Mouse (Mus musculus) kidney, postnatal 0 days (tissue): ENCODE measurements around the gene Gm28635. TPM values are rescaled to one million over a fixed set of nuclear protein-coding genes. Genes with fewer than 3 reads are reported as not detected.
A peak's percentile ranks its signal among the peaks of the same experiment; 100 is the strongest.

Experiments used
- ATAC-seq: fragments of 200-750 bp; cut with Nextera tagmentation; replicated peaks from 2 replicates; pipeline ENCODE4 v1.8.0; 2017; ENCODE audit warnings: low read depth, moderate number of reproducible peaks, moderate TSS enrichment, moderate library complexity; ENCODE audit not compliant: low FRiP score
- DNase-seq: peaks from one replicate; pipeline ENCODE4 v3.0.0-alpha.2; 2016; ENCODE audit warnings: low spot score
- H3K27ac ChIP-seq: fragments of 300-500 bp; sonication (generic); 2 replicates; pipeline ENCODE4 v1.5.1; 2014; ENCODE audit warnings: mild to moderate bottlenecking
- H3K27me3 ChIP-seq: fragments of 300-500 bp; sonication (generic); 2 replicates; pipeline ENCODE4 v1.6.1; 2014; ENCODE audit warnings: low read length, mixed read lengths; ENCODE audit not compliant: insufficient read depth
- H3K36me3 ChIP-seq: fragments of 300-500 bp; sonication (generic); 2 replicates; pipeline ENCODE4 v1.6.1; 2014; ENCODE audit warnings: low read length, mixed read lengths; ENCODE audit not compliant: insufficient read depth
- H3K4me1 ChIP-seq: fragments of 300-500 bp; sonication (generic); replicated peaks from 2 replicates; pipeline ENCODE4 v1.6.1; 2014; ENCODE audit warnings: antibody characterized with exemption, low read length, mixed read lengths; ENCODE audit not compliant: insufficient read depth
- H3K4me2 ChIP-seq: fragments of 300-500 bp; sonication (generic); 2 replicates; pipeline ENCODE4 v1.6.1; 2014; ENCODE audit warnings: mild to moderate bottlenecking, low read length, moderate library complexity, mixed read lengths
- H3K4me3 ChIP-seq: fragments of 300-500 bp; sonication (generic); replicated peaks from 2 replicates; pipeline ENCODE4 v1.5.1; 2014; ENCODE audit warnings: low read depth, low read length
- H3K9ac ChIP-seq: fragments of 300-500 bp; sonication (generic); 2 replicates; pipeline ENCODE4 v1.6.1; 2014; ENCODE audit warnings: low read depth, low read length
- H3K9me3 ChIP-seq: fragments of 300-500 bp; sonication (generic); replicated peaks from 2 replicates; pipeline ENCODE4 v1.6.1; 2016; ENCODE audit warnings: low read length, inconsistent platforms, mixed read lengths
- CTCF ChIP-seq: IDR thresholded peaks from 2 replicates; pipeline ENCODE4 v1.5.1; 2016; ENCODE audit warnings: antibody characterized with exemption, low read depth, mild to moderate bottlenecking, moderate library complexity
- WGBS: fragments of 180-500 bp; shearing (Covaris S2); extraction: QIAGEN DNeasy Blood & Tissue Kit; methylation state at CpG from one replicate; pipeline ENCODE4 v1.1.7; 2014; 5-methylcytosine and 5-hydroxymethylcytosine counted together
- polyA plus RNA-seq: library from polyadenylated mRNA; unstranded; fragments of >200 nt; fragmentation: Nextera tagmentation; extraction: Ambion mirVana; gene quantifications from 2 replicates; pipeline ENCODE4 v1.2.1, GENCODE M21; 2015

The Gm28635 gene
- polyA plus RNA-seq, 1 experiment from 2014 or later = not detected

GRCm38 (mm10) chr2:84655864-84656263 is 22.0 kb downstream of the Gm28635 start:
- Histone ChIP-seq H3K4me2 (no peak overlapping the region), H3K4me3 (no peak overlapping the region), H3K9me3 (no peaks in the 10 kb centered on the region), H3K9ac (no peak overlapping the region), H3K36me3 (no peaks in the 10 kb centered on the region), H3K4me1 (no peaks in the 10 kb centered on the region), H3K27ac (no peak overlapping the region), H3K27me3 (no peaks in the 10 kb centered on the region)
- 79% methylated on average over 1 of the region's 1 CpGs for WGBS
- ATAC-seq (no peak), DNase-seq (no peak)
- no peak for TF ChIP-seq CTCF

GRCm38 (mm10) chr2:84653354-84653753 is 24.5 kb downstream of the Gm28635 start:
- H3K4me1 ChIP-seq = no peaks in the 10 kb centered on the region
- H3K4me2 ChIP-seq = no peak overlapping the region
- no peak for DNase-seq
- no peak for ATAC-seq
- no peaks in the 10 kb centered on the region for H3K36me3 ChIP-seq
- H3K4me3 ChIP-seq = no peak overlapping the region
- H3K27ac ChIP-seq = no peak overlapping the region
- no peaks in the 10 kb centered on the region for H3K27me3 ChIP-seq
- no peaks in the 10 kb centered on the region for H3K9me3 ChIP-seq
- H3K9ac ChIP-seq = no peak overlapping the region
- peak; percentile 60 for TF ChIP-seq CTCF

GRCm38 (mm10) chr2:84650464-84651195 is 27.2 kb downstream of the Gm28635 start, which contains the start of gene Ctnnd1:
Gene Ctnnd1, minus strand, starts transcription at chr2:84650765.
- under 1% methylated on average over 15 of the region's 15 CpGs for WGBS

GRCm38 (mm10) chr2:84649674-84650073 is 28.2 kb downstream of the Gm28635 start:
- peak overlapping the region; percentile 99 for H3K27ac ChIP-seq
- TF ChIP-seq CTCF = no peak
- peaks cover 4% of the 10 kb centered on the region; the same call in 1 of the 2 replicates for H3K4me1 ChIP-seq
- ATAC-seq (no peak), DNase-seq (no peak)
- no peaks in the 10 kb centered on the region for H3K27me3 ChIP-seq
- H3K36me3 ChIP-seq = no peaks in the 10 kb centered on the region
- H3K9ac ChIP-seq = peak overlapping the region; percentile 86
- peak overlapping the region; percentile 53 for H3K4me2 ChIP-seq
- H3K4me3 ChIP-seq = peak overlapping the region; percentile 76
- whole genome bisulfite sequencing = 0% methylated on average over 10 of the region's 10 CpGs
- no peaks in the 10 kb centered on the region for H3K9me3 ChIP-seq

More at GRCm38 (mm10) chr2:84650464-84651195, 27.2 kb downstream of the Gm28635 start, which contains the start of gene Ctnnd1:
- TF ChIP-seq CTCF = no peak
- Histone ChIP-seq H3K9me3 (no peaks in the 10 kb centered on the region), H3K4me3 (peak within 1 kb of the TSS; percentile 76), H3K27ac (peak within 1 kb of the TSS; percentile 99), H3K9ac (peak within 1 kb of the TSS; percentile 86), H3K4me1 (peaks cover 4% of the 10 kb centered on the region; the same call in 1 of the 2 replicates), H3K4me2 (peak within 1 kb of the TSS; percentile 72), H3K27me3 (no peaks in the 10 kb centered on the region), H3K36me3 (no peaks in the 10 kb centered on the region)
- peak; percentile 99 for DNase-seq
- peak; percentile 98 for ATAC-seq

- Histone ChIP-seq H3K9ac (peak overlapping the region; percentile 13; the same call in 1 of the 2 replicates), H3K4me2 (peak overlapping the region; percentile 53), H3K9me3 (no peaks in the 10 kb centered on the region), H3K27ac (no peak overlapping the region), H3K36me3 (no peaks in the 10 kb centered on the region), H3K4me1 (peaks cover 10% of the 10 kb centered on the region), H3K4me3 (peak overlapping the region; percentile 76), H3K27me3 (no peaks in the 10 kb centered on the region)
- TF ChIP-seq CTCF = peak; percentile 41; the same call in 1 of the 2 replicates
- 11% methylated on average over 6 of the region's 6 CpGs for WGBS
- peak; percentile 84 for DNase-seq
- no peak for ATAC-seq
Observed at GRCm38 (mm10) chr2:84648369-84648768, 29.5 kb downstream of the Gm28635 start.

GRCm38 (mm10) chr2:84647051-84647568 is 30.7 kb downstream of the Gm28635 start:
- H3K9me3 ChIP-seq = no peaks in the 10 kb centered on the region
- H3K36me3 ChIP-seq = no peaks in the 10 kb centered on the region
- no peaks in the 10 kb centered on the region for H3K27me3 ChIP-seq
- no peak overlapping the region for H3K9ac ChIP-seq
- WGBS = 89% methylated on average over 6 of the region's 6 CpGs
- peaks cover 10% of the 10 kb centered on the region for H3K4me1 ChIP-seq
- no peak for TF ChIP-seq CTCF
- ATAC-seq (no peak), DNase-seq (no peak)
- H3K4me3 ChIP-seq = no peak overlapping the region
- no peak overlapping the region for H3K27ac ChIP-seq
- H3K4me2 ChIP-seq = peak overlapping the region; percentile 53; the same call in 1 of the 2 replicates
